Mouse (Mus musculus): Measurements from ENCODE around the gene Sfxn1. TPM values are rescaled to one million over a fixed set of nuclear protein-coding genes. Genes with fewer than 3 reads are reported as not detected.

Gene Sfxn1
- polyA plus RNA-seq, 1 experiment from 2014 or later = 89.1 TPM

DNA sequence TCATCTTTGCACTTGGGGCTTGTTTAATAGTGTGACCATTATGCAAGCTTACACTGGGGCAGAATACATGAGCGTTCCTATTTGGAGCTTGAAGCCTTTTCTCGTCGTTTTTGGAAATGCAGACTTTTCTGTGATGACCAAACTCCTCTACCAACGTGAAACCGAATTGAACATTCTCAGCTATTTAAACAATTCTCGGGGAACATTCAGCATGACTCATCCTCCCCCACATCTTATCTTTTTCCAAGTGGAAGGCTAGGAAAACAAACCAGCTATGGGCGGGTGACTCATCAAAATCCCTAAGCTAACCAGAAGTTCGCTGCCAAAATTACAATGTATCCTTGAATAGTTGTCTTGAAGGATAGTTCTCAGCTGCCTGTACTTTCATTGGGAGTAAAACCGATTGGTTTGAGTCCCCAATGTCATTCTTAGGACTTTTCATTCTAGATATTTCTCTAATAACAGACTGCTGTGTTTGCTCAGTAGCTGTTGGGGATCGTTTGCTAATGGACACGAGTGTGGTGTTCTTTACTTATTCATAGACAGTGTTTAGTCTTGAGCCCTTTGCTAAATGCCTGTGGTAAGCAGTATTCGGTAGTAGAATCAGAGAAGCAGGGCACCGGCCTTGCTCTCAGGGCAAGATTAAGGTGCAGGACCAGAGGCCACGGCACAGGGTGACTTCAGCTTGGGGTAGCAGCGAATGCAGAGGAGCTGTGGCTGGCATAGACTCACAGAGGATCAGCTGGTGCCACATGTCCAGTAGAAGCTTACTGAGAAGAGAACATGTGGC, 29.6 kb downstream of the Sfxn1 start:
- 70% methylated on average over 15 of the region's 15 CpGs for WGBS (ENCODE audit: insufficient replicate concordance)
- Histone ChIP-seq H3K9me3 (replicated peaks) (no peaks in the 10 kb centered on the region), H3K27ac (no peak overlapping the region), H3K9ac (no peak overlapping the region), H3K27me3 (replicated peaks) (no peaks in the 10 kb centered on the region), H3K4me3 (no peak overlapping the region), H3K4me1 (0 out of 2 replicates have a peak, but pooled peaks cover 4% of the 10 kb centered on the region), H3K36me3 (peaks cover 94% of the 10 kb centered on the region), H3K4me2 (no peak overlapping the region)
- no peak for ATAC-seq

DNA sequence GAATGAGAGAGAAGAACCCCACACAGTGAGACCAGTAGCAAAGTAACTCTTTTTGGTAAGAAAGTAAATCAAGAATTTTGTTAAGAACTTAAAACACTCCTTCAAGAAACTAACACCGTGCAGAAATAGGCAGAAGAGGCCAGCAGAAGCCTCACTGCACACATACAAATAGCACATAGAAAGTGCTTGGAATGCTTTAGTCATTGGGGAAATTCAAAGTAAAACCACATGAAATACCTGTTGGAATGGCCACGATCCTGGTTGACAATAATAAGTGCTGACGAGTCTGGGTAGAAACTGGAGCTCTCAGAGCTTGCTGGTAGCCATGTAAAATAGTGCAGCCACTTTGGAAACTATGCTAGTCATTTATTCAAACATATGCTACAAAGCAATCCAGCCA, 30.4 kb downstream of the Sfxn1 start:
- WGBS (ENCODE audit: insufficient replicate concordance) = 89% methylated on average over 3 of the region's 3 CpGs
- H3K9ac ChIP-seq = no peak overlapping the region
- H3K4me3 ChIP-seq = no peak overlapping the region
- ATAC-seq = no peak
- no peak overlapping the region for H3K4me2 ChIP-seq
- H3K36me3 ChIP-seq = peaks cover 94% of the 10 kb centered on the region
- H3K27me3 ChIP-seq (replicated peaks) = no peaks in the 10 kb centered on the region
- H3K4me1 ChIP-seq = 0 out of 2 replicates have a peak, but pooled peaks cover 4% of the 10 kb centered on the region
- no peak overlapping the region for H3K27ac ChIP-seq
- no peaks in the 10 kb centered on the region for H3K9me3 ChIP-seq (replicated peaks)

DNA sequence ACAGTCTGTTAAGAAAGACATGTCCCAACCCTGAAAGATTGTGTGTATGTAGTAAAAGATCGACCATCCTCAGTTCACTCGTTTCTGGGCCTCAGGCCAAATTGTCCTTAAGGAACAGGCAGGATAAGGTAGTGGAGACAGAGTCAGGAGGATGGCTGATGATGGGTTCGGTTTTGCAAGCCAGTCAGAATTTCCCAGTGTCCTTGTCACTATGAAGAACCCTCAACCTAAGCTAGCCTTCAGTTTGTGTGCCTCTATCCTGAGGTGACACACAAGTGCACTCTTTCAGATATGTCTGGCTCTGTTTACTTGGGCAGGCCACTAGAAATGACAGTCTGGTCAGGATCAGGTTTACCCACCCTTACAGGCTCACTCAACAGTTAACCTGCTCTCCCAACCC, 31.6 kb downstream of the Sfxn1 start:
- Histone ChIP-seq H3K9me3 (replicated peaks) (no peaks in the 10 kb centered on the region), H3K4me2 (no peak overlapping the region), H3K9ac (no peak overlapping the region), H3K27me3 (replicated peaks) (no peaks in the 10 kb centered on the region), H3K27ac (no peak overlapping the region), H3K4me1 (0 out of 2 replicates have a peak, but pooled peaks cover 4% of the 10 kb centered on the region), H3K36me3 (peaks cover 93% of the 10 kb centered on the region), H3K4me3 (no peak overlapping the region)
- no peak for ATAC-seq
- 76% methylated on average over 3 of the region's 3 CpGs for WGBS (ENCODE audit: insufficient replicate concordance)

DNA sequence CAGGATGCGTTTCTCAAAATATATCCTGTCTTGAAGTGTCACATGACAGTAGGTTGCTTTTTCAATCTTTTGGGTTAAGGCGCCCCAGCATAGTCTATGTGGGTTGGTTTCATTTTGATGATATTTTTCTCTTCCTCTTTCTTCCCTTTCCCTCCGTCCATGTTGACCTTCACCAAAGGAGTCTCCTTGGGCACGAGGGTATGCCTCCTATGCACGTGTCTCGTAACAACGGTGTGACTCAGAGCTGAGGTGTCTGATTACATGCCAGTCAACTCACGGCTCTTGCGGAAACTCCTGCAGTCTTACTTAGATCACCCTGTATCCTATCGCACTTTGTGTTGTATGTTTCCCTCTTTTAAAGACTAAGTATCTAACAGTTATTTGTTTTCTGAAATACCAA, 32.2 kb downstream of the Sfxn1 start:
- ATAC-seq = no peak
- Histone ChIP-seq H3K27ac (no peak overlapping the region), H3K27me3 (replicated peaks) (no peaks in the 10 kb centered on the region), H3K9ac (no peak overlapping the region), H3K4me1 (0 out of 2 replicates have a peak, but pooled peaks cover 4% of the 10 kb centered on the region), H3K4me3 (no peak overlapping the region), H3K9me3 (replicated peaks) (no peaks in the 10 kb centered on the region), H3K36me3 (peaks cover 90% of the 10 kb centered on the region), H3K4me2 (no peak overlapping the region)
- WGBS (ENCODE audit: insufficient replicate concordance) = 83% methylated on average over 10 of the region's 10 CpGs

DNA sequence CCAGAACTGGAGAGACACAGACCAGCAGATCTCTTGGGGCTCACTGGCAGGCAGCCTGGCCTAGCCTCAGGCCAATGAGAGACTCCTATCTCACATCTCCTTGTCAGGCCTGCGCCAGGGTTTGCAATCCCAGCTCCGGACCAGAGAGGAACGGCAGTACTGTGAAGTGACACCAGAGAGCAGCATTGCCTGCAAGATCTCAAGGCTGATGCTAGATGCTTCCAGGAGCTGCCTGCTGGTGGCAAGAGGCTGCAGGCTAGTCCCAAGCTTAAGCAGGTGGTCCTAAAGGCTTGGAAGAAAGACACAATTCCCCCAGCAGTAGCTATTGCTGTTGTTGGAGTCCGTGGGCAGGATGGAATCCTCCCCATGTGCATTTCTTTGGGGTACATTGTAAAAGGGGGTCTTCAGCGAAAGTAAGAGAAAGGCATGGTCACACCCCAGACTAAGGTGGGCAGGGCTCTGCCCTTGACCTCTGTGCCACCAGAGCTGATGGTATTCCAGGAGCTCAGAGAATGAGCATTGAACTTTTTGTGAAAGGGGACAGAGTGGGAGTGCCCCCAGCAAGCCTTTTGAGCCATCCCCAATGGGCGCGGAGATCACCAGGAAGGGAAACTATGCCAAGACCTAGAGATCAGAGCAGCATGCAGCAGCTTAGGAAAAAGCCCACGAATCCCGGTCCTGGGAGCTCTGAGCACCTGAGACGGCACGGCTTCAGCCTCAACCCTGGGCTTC, 42.3 kb downstream of the Sfxn1 start:
- no peaks in the 10 kb centered on the region for H3K36me3 ChIP-seq
- no peak overlapping the region for H3K9ac ChIP-seq
- no peaks in the 10 kb centered on the region for H3K27me3 ChIP-seq (replicated peaks)
- no peaks in the 10 kb centered on the region for H3K9me3 ChIP-seq (replicated peaks)
- no peak for ATAC-seq
- WGBS (ENCODE audit: insufficient replicate concordance) = 48% methylated on average over 11 of the region's 11 CpGs
- H3K27ac ChIP-seq = no peak overlapping the region
- H3K4me2 ChIP-seq = no peak overlapping the region
- no peaks in the 10 kb centered on the region for H3K4me1 ChIP-seq
- no peak overlapping the region for H3K4me3 ChIP-seq

DNA sequence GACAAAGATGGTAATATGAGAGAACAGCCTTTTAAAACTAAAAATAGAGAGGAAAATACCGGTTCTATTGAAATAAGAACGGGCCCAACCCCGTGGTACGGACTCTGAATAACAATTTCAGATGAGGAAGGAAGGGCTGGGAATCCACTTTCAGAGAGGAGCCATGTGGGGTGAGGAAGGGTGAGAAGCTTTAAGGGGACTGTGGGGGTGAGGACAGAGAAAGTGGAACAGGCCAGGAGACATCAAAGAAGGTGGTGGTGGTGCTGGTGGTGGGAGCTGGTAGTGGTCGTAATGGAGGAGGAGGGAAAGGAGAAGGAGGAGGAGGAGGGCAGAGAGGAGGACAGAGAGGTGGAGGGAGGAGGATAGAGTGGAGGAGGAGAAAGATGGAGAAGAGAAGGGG, 43.3 kb downstream of the Sfxn1 start:
- WGBS (ENCODE audit: insufficient replicate concordance) = 50% methylated on average over 5 of the region's 5 CpGs
- Histone ChIP-seq H3K4me1 (no peaks in the 10 kb centered on the region), H3K4me2 (no peak overlapping the region), H3K27me3 (replicated peaks) (no peaks in the 10 kb centered on the region), H3K9me3 (replicated peaks) (no peaks in the 10 kb centered on the region), H3K9ac (no peak overlapping the region), H3K36me3 (no peaks in the 10 kb centered on the region), H3K4me3 (no peak overlapping the region), H3K27ac (no peak overlapping the region)
- no peak for ATAC-seq

DNA sequence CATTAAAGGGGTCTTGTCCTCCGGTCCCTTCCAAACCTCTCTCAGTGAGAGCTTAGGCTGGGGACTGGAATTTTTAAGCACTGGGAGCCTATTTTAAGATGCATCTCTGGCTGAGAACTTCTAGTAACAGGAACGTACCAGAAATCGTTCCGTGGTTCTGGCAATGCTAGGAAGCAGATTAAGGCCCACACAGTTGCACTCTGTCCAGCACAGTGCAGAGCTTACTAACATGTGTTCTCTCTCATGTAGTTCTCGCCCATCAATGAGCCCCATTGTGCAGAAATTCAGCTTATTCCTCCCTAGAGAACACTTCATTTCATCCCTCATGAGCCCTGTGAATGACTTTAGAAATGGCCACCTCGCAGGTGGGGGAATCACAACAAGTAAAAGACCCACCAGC, 44.1 kb downstream of the Sfxn1 start:
- no peaks in the 10 kb centered on the region for H3K27me3 ChIP-seq (replicated peaks)
- ATAC-seq = no peak
- no peaks in the 10 kb centered on the region for H3K4me1 ChIP-seq
- H3K9ac ChIP-seq = no peak overlapping the region
- no peak overlapping the region for H3K4me3 ChIP-seq
- no peak overlapping the region for H3K27ac ChIP-seq
- 80% methylated on average over 6 of the region's 6 CpGs for WGBS (ENCODE audit: insufficient replicate concordance)
- H3K36me3 ChIP-seq = no peaks in the 10 kb centered on the region
- no peak overlapping the region for H3K4me2 ChIP-seq
- H3K9me3 ChIP-seq (replicated peaks) = no peaks in the 10 kb centered on the region

DNA sequence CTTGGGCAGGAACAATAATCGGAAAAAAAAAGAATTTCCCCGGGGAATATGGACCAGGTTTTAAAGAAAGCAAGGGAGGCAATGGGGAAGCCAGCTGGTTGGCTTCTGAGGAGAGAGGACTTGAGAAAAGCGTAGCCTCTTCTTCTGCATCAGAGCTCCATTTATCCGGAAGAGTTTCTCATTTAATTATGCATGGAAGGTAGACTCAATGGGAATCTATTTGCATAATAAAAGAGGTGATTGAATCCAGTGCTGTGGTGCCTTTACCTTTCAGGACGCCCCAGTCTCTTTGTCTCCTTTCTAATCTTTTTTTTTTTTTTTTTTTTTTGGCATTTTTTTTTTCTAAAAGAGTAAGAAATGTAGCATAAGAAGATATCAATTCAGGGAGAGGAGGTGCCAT, 46.7 kb downstream of the Sfxn1 start:
- no peak for ATAC-seq
- no peak overlapping the region for H3K9ac ChIP-seq
- H3K9me3 ChIP-seq (replicated peaks) = peaks cover 6% of the 10 kb centered on the region; the same call in 1 of the 2 replicates
- no peaks in the 10 kb centered on the region for H3K36me3 ChIP-seq
- 45% methylated on average over 5 of the region's 5 CpGs for WGBS (ENCODE audit: insufficient replicate concordance)
- no peaks in the 10 kb centered on the region for H3K27me3 ChIP-seq (replicated peaks)
- H3K4me1 ChIP-seq = no peaks in the 10 kb centered on the region
- no peak overlapping the region for H3K4me2 ChIP-seq
- H3K27ac ChIP-seq = no peak overlapping the region
- no peak overlapping the region for H3K4me3 ChIP-seq

DNA sequence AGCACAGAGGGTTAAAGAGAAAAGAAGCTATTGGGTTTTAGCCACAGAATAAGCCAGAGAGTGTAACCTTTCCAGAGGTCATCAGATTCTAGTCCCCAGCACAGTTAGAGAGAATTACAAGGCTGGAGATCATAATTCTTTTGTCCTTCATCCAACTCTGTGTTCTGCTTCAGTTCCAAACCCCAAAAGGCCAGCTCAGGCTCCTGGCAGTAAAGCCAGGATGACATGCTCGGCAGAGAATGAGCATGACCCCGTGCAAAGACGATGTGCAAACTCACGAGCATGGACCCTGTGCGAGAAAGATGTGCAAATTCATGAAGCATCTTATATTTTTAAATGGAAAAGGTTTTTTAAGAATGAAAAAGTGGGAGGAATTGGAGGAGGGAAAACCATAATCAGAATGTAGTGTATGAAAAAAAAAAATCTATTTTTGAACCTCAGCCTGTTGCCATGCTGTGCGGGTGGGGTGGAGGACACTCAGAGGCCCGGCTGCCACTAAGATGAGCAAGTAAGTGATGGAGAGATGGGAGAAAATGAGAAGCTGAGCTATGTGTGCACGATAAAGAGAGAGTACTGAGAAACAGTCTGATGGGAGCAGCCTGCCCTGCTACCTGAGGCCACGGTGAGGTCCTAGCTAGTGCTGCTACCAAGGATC, 66.2 kb downstream of the Sfxn1 start:
- Histone ChIP-seq H3K4me3 (no peak overlapping the region), H3K27ac (no peak overlapping the region), H3K27me3 (replicated peaks) (no peaks in the 10 kb centered on the region), H3K9me3 (replicated peaks) (no peaks in the 10 kb centered on the region), H3K4me1 (no peaks in the 10 kb centered on the region), H3K36me3 (no peaks in the 10 kb centered on the region), H3K4me2 (no peak overlapping the region), H3K9ac (no peak overlapping the region)
- ATAC-seq = no peak
- WGBS (ENCODE audit: insufficient replicate concordance) = 77% methylated on average over 9 of the region's 9 CpGs

DNA sequence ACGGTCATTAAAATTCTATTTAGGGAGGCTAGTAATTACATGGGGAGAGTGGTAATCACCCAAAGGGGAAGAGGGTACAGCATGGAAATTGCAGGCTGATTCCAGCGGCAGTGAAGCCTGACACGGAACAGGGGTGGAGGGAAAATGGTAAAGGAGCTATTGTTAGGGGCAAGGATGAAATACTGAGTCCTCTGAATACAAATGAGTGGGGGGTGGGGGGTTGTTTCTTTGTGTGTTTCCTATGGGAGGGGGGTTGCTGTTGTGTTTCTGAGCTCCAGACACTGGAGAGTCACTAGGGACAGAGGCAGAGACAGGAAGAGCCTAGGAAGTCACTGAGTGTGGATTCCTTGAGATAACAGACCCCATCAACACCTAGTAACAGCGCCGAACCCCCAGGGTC, 72.1 kb downstream of the Sfxn1 start:
- H3K4me1 ChIP-seq = no peaks in the 10 kb centered on the region
- H3K4me2 ChIP-seq = no peak overlapping the region
- H3K9me3 ChIP-seq (replicated peaks) = no peaks in the 10 kb centered on the region
- 23% methylated on average over 5 of the region's 5 CpGs for WGBS (ENCODE audit: insufficient replicate concordance)
- no peak overlapping the region for H3K27ac ChIP-seq
- H3K9ac ChIP-seq = no peak overlapping the region
- H3K36me3 ChIP-seq = no peaks in the 10 kb centered on the region
- ATAC-seq = no peak
- H3K4me3 ChIP-seq = no peak overlapping the region
- no peaks in the 10 kb centered on the region for H3K27me3 ChIP-seq (replicated peaks)

DNA sequence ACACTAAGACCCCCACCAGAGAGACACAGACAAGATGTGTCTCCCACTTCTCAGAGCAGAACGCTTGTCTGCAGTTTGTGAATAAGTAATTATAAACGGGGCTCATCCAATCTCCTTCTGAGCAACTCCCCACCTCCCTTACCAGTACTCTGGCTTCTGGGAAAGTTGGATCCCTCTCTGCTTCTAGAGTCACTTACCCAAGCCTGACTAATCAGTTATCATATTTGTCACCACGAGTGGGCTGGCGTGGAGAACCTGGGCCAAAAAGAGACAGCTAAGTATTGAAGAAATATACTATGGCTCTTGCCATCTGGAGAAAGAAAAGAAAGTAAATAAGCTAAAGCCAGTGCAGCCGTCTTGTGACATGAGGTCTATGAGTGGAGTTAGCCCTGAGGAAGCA, 73.0 kb downstream of the Sfxn1 start:
- no peak overlapping the region for H3K4me2 ChIP-seq
- H3K36me3 ChIP-seq = no peaks in the 10 kb centered on the region
- 65% methylated on average over 5 of the region's 5 CpGs for WGBS (ENCODE audit: insufficient replicate concordance)
- no peak overlapping the region for H3K27ac ChIP-seq
- H3K4me3 ChIP-seq = no peak overlapping the region
- no peak overlapping the region for H3K9ac ChIP-seq
- H3K27me3 ChIP-seq (replicated peaks) = no peaks in the 10 kb centered on the region
- H3K9me3 ChIP-seq (replicated peaks) = no peaks in the 10 kb centered on the region
- ATAC-seq = no peak
- H3K4me1 ChIP-seq = no peaks in the 10 kb centered on the region

DNA sequence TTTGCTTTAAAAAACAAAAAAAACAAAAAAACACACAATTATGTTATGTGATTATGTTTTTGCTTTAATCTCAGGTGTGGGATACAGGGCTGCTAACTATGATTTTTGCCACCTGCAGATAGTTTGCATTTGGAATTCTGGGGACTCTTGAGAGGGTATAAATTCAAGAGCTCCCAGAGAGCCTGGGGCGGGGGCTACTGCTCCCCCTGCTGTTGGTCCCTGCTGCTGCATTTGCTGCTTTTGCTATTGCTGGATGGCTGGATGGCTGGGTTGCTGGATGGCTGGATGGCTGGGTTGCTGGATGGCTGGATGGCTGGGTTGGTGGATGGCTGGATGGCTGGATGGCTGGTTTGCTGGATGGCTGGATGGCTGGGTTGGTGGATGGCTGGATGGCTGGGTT, 75.7 kb downstream of the Sfxn1 start:
- Histone ChIP-seq H3K4me2 (no peak overlapping the region), H3K9me3 (replicated peaks) (no peaks in the 10 kb centered on the region), H3K36me3 (no peaks in the 10 kb centered on the region), H3K4me1 (no peaks in the 10 kb centered on the region), H3K27ac (no peak overlapping the region), H3K9ac (no peak overlapping the region), H3K4me3 (no peak overlapping the region), H3K27me3 (replicated peaks) (no peaks in the 10 kb centered on the region)
- no peak for ATAC-seq
- WGBS (ENCODE audit: insufficient replicate concordance) = 62% methylated on average over 1 of the region's 1 CpGs
